Mouse (Mus musculus): Measurements from ENCODE around the gene Gchfr. TPM values are rescaled to one million over a fixed set of nuclear protein-coding genes. Genes with fewer than 3 reads are reported as not detected.

The Gchfr gene
- not detected for polyA plus RNA-seq (2014; fragmentation: Illumina TruSeq; extraction: RNeasy Lipid Tissue Mini Kit (QIAGEN cat#74804); ENCODE audit: low read depth, low replicate concordance)

DNA sequence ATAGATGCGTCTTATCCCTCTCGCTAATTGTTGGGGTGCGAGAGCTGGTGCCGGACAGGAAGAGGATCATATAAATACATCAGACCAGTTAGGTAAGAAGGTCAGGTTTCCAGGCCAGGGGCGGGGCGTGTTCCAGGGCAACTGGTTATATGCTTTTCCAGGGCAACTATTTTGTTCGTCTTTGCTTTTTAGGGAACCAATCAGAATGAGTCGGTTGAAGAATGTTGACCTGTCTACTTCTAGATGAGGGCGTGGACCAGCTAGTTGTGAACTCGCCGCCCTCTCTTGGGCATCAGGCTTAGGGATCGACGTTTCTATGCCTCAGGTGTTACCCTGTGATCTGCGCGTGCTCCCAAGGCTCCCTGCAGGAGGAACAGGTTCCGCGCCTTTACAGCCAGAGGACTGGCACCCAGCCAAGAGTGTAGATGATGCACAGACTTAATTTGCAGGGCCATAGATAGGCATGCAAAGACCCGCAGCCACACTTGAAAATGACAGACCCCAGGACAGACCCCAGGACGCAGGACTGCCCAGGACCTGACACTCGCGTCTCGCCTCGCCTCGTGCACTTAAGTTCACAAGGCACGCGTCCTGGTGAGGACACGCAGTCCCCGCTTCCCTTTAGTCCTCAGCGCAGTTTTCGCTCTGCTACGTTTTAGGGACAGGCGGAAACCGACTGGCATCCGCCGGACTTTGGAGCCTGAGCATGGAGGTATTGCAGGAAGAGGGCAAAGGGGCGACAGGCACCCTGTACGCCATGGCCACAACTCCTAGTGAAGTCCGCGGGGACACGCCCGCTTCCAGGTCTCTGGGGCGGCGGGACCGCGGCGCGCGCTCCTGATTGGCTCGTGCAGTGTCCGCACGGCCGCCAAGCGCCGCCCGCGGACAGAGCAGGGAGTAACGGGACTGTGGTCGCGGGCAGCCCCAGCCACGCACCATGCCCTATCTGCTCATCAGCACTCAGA, at the start of gene Gchfr:
TSS of gene Gchfr (plus strand) at position 873 of the 965 bp plus-strand sequence.

DNA sequence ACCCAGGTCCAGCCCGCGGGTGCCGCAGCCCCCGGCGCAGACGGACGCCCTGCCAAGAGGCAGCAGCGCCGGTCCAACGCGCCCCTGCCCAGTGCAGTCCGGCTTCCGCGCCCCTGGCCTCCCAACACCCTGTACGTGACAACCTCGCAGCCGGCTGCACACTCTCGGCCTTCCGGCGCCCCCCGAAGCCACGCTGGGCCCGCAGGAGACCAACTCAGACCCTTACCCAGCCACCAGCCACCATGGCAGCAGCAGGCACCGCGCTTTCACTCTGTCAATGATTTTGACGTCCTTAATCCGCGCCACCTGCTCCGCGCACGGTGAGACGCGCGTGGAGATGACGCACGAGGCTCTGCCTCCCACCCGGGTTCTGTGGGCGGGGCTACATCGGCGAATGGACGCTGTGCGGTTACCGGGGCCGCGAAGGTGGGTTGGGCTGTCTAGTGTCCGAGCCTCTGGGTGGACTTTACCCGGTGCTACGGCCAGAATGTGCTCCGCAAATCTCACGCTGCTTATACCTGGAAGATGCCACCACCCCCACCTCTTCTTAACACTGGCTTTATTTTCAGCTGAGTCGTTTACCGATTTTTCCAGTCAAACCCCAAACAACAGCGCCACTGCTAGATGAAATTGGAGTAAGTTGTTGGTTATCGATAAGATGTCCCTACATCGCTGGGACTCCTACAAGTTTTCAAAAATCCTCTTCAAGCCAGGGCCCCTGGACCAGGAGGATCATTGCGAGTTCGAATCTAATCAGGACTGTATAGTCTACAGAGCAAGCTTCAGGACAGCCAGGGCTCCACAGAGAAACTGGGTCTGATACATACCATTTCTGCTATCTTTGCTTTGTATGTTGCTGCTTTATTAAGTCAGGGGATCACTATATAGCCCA, 10.6 kb upstream of the Gchfr start, which contains the start of gene Rmdn3:
TSS of gene Rmdn3 (minus strand) at position 354 of the 892 bp plus-strand sequence.

DNA sequence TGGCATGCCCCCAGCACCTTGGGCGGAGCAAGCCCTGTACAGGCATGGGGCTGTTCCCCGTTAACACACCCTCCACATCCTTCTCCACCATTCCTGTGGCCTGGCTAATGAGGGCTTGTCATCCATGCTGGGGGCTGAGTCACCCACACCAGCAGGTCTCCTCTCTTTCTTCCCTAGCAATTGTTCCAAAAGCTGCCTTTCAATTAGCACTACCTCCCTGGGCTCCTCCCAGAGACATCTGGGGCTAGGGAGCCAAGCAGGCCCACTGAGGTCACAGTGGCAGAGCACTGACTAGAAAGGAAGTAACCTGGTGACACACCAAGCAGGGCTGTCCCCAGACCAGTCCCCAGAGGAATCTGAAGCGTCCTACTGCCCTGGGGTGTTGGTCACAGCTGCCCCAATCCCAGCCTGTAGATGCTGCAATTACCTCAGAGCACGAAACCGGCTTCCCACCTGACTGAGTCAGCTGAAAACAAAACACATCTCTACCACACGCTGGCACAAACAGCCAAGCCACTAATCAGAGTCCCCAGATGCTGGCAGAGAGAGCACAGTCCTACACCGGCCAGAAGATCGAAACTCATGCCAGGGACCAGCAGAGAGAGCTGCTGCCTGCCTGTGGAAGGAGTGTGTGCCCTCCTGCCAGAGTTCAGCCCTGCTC, 6.5 kb downstream of the Gchfr start, which contains the start of gene Gm14137:
TSS of gene Gm14137 (plus strand) at position 519 of the 661 bp plus-strand sequence.

DNA sequence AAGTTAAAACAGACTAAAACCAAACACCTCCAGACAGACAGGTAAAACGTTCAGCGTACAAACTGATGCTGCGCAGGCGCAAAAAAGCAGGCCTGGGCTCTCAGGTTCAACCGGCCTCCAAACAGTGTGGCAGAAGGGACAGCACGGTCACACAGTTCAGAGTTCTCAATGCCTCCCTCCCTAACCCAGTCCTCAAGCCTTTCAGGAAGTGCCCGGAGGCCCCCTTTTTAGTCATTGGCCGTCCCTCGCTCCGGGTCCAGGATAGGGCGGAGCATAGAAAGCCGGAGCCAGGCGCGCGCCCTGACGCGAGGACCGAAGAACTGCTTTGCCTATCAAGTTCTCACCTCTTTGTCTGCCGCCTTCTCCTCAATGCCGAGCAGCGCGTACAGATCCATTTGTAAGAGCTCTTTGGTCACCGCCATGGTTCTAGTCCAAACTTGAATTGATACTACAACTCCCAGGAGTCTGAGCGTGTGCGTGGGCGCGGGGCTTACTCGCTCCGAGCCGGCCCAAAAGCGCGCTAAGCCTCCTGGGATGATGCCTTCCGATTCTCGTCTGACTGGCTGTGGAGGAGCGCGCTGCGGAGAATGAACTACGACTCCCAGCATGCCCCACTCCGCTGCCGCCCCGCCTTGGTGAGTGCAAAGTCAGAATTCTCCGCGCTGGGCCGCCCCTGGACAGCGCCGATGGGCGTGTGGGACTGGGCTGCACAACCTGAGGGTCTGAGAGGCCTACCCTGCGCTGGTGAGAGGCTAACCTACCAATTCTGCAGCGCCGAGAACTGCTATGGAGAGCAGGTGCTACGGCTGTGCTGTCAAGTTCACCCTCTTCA, 41.0 kb downstream of the Gchfr start, which contains the start of the genes Zfyve19 and Dnajc17:
TSS of gene Zfyve19 (plus strand) at position 274 of the 832 bp plus-strand sequence.
TSS of gene Dnajc17 (minus strand) at position 452 of the 832 bp plus-strand sequence.

Other genes starting within 250 kb of the Gchfr start
- 1.2 TPM for gene Chst14, start 241.3 kb upstream of the Gchfr start, polyA plus RNA-seq (2014; fragmentation: Illumina TruSeq; extraction: RNeasy Lipid Tissue Mini Kit (QIAGEN cat#74804); ENCODE audit: low read depth, low replicate concordance)
- 36.6 TPM for gene Ccdc32, start 138.4 kb upstream of the Gchfr start, polyA plus RNA-seq (2014; fragmentation: Illumina TruSeq; extraction: RNeasy Lipid Tissue Mini Kit (QIAGEN cat#74804); ENCODE audit: low read depth, low replicate concordance)
- gene Rpusd2, start 133.0 kb upstream of the Gchfr start, polyA plus RNA-seq (2014; fragmentation: Illumina TruSeq; extraction: RNeasy Lipid Tissue Mini Kit (QIAGEN cat#74804); ENCODE audit: low read depth, low replicate concordance), result 4.1 TPM
- 9.7 TPM for gene Knl1, start 120.7 kb upstream of the Gchfr start, polyA plus RNA-seq (2014; fragmentation: Illumina TruSeq; extraction: RNeasy Lipid Tissue Mini Kit (QIAGEN cat#74804); ENCODE audit: low read depth, low replicate concordance)
- 8.2 TPM for gene Rad51, start 55.0 kb upstream of the Gchfr start, polyA plus RNA-seq (2014; fragmentation: Illumina TruSeq; extraction: RNeasy Lipid Tissue Mini Kit (QIAGEN cat#74804); ENCODE audit: low read depth, low replicate concordance)
- gene Rmdn3, start 10.7 kb upstream of the Gchfr start, polyA plus RNA-seq (2014; fragmentation: Illumina TruSeq; extraction: RNeasy Lipid Tissue Mini Kit (QIAGEN cat#74804); ENCODE audit: low read depth, low replicate concordance), result 47.9 TPM
- 1.6 TPM for gene Gm14137, start 6.7 kb downstream of the Gchfr start, polyA plus RNA-seq (2014; fragmentation: Illumina TruSeq; extraction: RNeasy Lipid Tissue Mini Kit (QIAGEN cat#74804); ENCODE audit: low read depth, low replicate concordance)
- 5.5 TPM for gene Zfyve19, start 40.8 kb downstream of the Gchfr start, polyA plus RNA-seq (2014; fragmentation: Illumina TruSeq; extraction: RNeasy Lipid Tissue Mini Kit (QIAGEN cat#74804); ENCODE audit: low read depth, low replicate concordance)
- gene Dnajc17, start 41.0 kb downstream of the Gchfr start, polyA plus RNA-seq (2014; fragmentation: Illumina TruSeq; extraction: RNeasy Lipid Tissue Mini Kit (QIAGEN cat#74804); ENCODE audit: low read depth, low replicate concordance), result 0.79 TPM
- gene Ppp1r14d, start 62.1 kb downstream of the Gchfr start, polyA plus RNA-seq (2014; fragmentation: Illumina TruSeq; extraction: RNeasy Lipid Tissue Mini Kit (QIAGEN cat#74804); ENCODE audit: low read depth, low replicate concordance), result 62.5 TPM
- 50.8 TPM for gene Spint1, start 69.6 kb downstream of the Gchfr start, polyA plus RNA-seq (2014; fragmentation: Illumina TruSeq; extraction: RNeasy Lipid Tissue Mini Kit (QIAGEN cat#74804); ENCODE audit: low read depth, low replicate concordance)
- gene Rhov, start 103.5 kb downstream of the Gchfr start, polyA plus RNA-seq (2014; fragmentation: Illumina TruSeq; extraction: RNeasy Lipid Tissue Mini Kit (QIAGEN cat#74804); ENCODE audit: low read depth, low replicate concordance), result not detected
- gene Vps18, start 121.0 kb downstream of the Gchfr start, polyA plus RNA-seq (2014; fragmentation: Illumina TruSeq; extraction: RNeasy Lipid Tissue Mini Kit (QIAGEN cat#74804); ENCODE audit: low read depth, low replicate concordance), result 0.22 TPM
- gene Dll4, start 158.0 kb downstream of the Gchfr start, polyA plus RNA-seq (2014; fragmentation: Illumina TruSeq; extraction: RNeasy Lipid Tissue Mini Kit (QIAGEN cat#74804); ENCODE audit: low read depth, low replicate concordance), result 0.76 TPM
- gene Chac1, start 183.5 kb downstream of the Gchfr start, polyA plus RNA-seq (2014; fragmentation: Illumina TruSeq; extraction: RNeasy Lipid Tissue Mini Kit (QIAGEN cat#74804); ENCODE audit: low read depth, low replicate concordance), result 0.54 TPM

Measured in sigmoid colon, adult 10 weeks (tissue).